ENCODE assay signal across 8 mouse cellular contexts in the genomic region with DNA sequence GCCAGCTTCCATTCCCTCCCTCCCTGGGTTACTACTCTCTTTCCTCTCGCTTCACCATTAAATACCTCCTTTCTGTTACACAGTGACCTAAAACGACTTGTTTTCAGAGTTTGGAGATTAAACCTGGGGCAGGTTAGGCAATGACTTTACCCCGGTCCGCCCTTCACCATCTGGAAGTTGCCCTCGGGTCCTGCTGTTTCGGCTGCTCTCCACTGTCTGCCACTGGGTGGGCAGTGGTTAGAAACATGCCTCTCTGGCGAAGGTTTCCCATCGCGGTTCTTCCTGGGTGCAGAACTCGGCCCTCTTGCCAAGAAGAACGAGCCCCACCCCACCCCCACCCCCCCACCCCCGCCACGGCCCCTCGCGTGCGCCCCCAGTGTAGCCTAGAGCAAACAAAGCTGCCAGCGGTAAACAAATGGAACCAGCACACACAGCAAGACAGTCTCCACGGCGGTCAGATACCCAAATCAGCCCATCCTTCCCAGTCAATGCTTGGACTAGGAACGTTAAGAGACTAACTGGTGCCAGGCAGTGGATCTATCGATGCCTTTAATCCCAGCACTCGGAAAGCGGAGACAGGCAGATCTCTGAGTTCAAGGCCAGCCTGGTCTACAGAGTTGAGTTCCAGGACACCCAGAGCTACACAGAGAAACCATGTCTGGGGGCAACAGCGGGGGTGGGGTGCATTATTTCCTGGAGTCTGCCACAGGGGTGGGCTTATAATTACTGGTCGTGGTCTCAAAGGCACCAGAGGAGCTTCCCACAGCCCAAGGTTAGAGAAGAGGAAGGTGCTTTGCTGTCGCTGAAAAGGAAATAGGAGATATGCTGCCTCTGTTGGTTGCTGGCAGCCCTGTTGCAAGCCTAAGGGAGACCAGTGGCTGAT. TPM values are rescaled to one million over a fixed set of nuclear protein-coding genes. Genes with fewer than 3 reads are reported as not detected.
DNase-seq lines count a peak whose midpoint lies in the region; ATAC-seq lines count a peak whose summit lies in the region.

No protein-coding gene starts in this region.

- H3K36me3 ChIP-seq in heart, embryonic 15.5 days, result no peaks in the 10 kb centered on the region
- H3K36me3 ChIP-seq in hindbrain, embryonic 13.5 days, result no peaks in the 10 kb centered on the region
- no peaks in the 10 kb centered on the region for H3K36me3 ChIP-seq in midbrain, embryonic 12.5 days

- 22% methylated on average over 26 of the region's 26 CpGs for WGBS in heart, embryonic 15.5 days
- WGBS in hindbrain, embryonic 13.5 days, result 24% methylated on average over 26 of the region's 26 CpGs
- 29% methylated on average over 25 of the region's 26 CpGs for WGBS in midbrain, embryonic 12.5 days

- peaks cover 41% of the 10 kb centered on the region for H3K4me1 ChIP-seq in heart, embryonic 15.5 days (replicated peaks)
- peaks cover 8% of the 10 kb centered on the region for H3K4me1 ChIP-seq in hindbrain, embryonic 13.5 days (replicated peaks)
- H3K4me1 ChIP-seq in midbrain, embryonic 12.5 days, result peaks cover 11% of the 10 kb centered on the region

- ATAC-seq in heart, embryonic 15.5 days (replicated peaks; ENCODE audit: insufficient number of reproducible peaks, insufficient read depth, low FRiP score, low read depth), result no peak
- ATAC-seq in hindbrain, embryonic 13.5 days (ENCODE audit: low FRiP score), result no peak
- ATAC-seq in midbrain, embryonic 12.5 days (ENCODE audit: low FRiP score, low read depth), result no peak

- no peak for DNase-seq in heart, postnatal 14 days
- peak; percentile 50 for DNase-seq in MEL-GATA-1-ER (ENCODE audit: extremely low read depth, low read depth)
- DNase-seq in right cerebral cortex, postnatal 4 days, result no peak
- no peak for DNase-seq in gastrocnemius, postnatal 14 days
- DNase-seq in left cerebral cortex, postnatal 4 days, result no peak

- 0 out of 2 replicates have a peak, but pooled peaks cover 2% of the 10 kb centered on the region for H3K27me3 ChIP-seq in heart, embryonic 15.5 days
- H3K27me3 ChIP-seq in hindbrain, embryonic 13.5 days, result peaks cover 14% of the 10 kb centered on the region; the same call in 1 of the 2 replicates
- peaks cover 26% of the 10 kb centered on the region for H3K27me3 ChIP-seq in midbrain, embryonic 12.5 days

- peak overlapping the region; percentile 48 for H3K9ac ChIP-seq in heart, embryonic 15.5 days
- peak overlapping the region; percentile 39; the same call in 1 of the 2 replicates for H3K9ac ChIP-seq in hindbrain, embryonic 13.5 days
- no peak overlapping the region for H3K9ac ChIP-seq in midbrain, embryonic 12.5 days (replicated peaks)

- intact Hi-C loops in heart, postnatal 14 days (cut with DNase I), result loop anchor here (5.0 to 10.0 kb wide), 2 partner anchors 130 to 242 kb away; partner anchors contain the start of genes Fam216a, Gpn3 and Tctn1
- intact Hi-C loops in gastrocnemius, postnatal 14 days (cut with DNase I; ENCODE audit: low total_unique reads), result loop anchor here (5.0 to 10.0 kb wide), 4 partner anchors 45 to 212 kb away; partner anchors contain the start of gene Tctn1
- intact Hi-C loops in left cerebral cortex, postnatal 4 days (cut with DNase I), result loop anchor here (5.0 kb wide), 1 partner anchor 210 kb away; no protein-coding TSS in a partner anchor

- peak overlapping the region; percentile 79 for H3K4me2 ChIP-seq in heart, embryonic 15.5 days
- H3K4me2 ChIP-seq in hindbrain, embryonic 13.5 days, result peak overlapping the region; percentile 59
- peak overlapping the region; percentile 61 for H3K4me2 ChIP-seq in midbrain, embryonic 12.5 days (replicated peaks)

- H3K9me3 ChIP-seq in heart, embryonic 15.5 days (replicated peaks), result no peaks in the 10 kb centered on the region
- no peaks in the 10 kb centered on the region for H3K9me3 ChIP-seq in hindbrain, embryonic 13.5 days
- no peaks in the 10 kb centered on the region for H3K9me3 ChIP-seq in midbrain, embryonic 12.5 days

- peak overlapping the region; percentile 43 for H3K4me3 ChIP-seq in heart, embryonic 15.5 days
- peak overlapping the region; percentile 35 for H3K4me3 ChIP-seq in hindbrain, embryonic 13.5 days
- H3K4me3 ChIP-seq in midbrain, embryonic 12.5 days, result peak overlapping the region; percentile 34

- H3K27ac ChIP-seq in heart, embryonic 15.5 days, result no peak overlapping the region
- H3K27ac ChIP-seq in hindbrain, embryonic 13.5 days, result no peak overlapping the region
- H3K27ac ChIP-seq in midbrain, embryonic 12.5 days (replicated peaks), result no peak overlapping the region

RNA-seq across cellular contexts. Expression of gene Ccdc63, which starts 8.2 kb away (rescaled TPM):
- polyA plus RNA-seq in heart, embryonic 15.5 days (2015; fragmentation: Nextera tagmentation; extraction: Ambion mirVana), result 0.16 and 0.42 TPM in 2 replicates
- total RNA-seq in heart, postnatal 14 days (2021), result not detected
- polyA plus RNA-seq in hindbrain, embryonic 13.5 days (2015; fragmentation: Nextera tagmentation; extraction: Ambion mirVana), result not detected in 2 replicates
- not detected in 2 replicates for polyA plus RNA-seq in midbrain, embryonic 12.5 days (2016; fragmentation: Nextera tagmentation; extraction: Ambion mirVana)
- total RNA-seq in gastrocnemius, postnatal 14 days (2021), result not detected
- 1 to 10 TPM in 1 of 2 experiments, not detected in 1; 1.2 TPM for total RNA-seq in left cerebral cortex, postnatal 4 days (2021)

RNA-seq across cellular contexts. Expression of gene Ppp1cc, which starts 25.7 kb away (rescaled TPM):
- polyA plus RNA-seq in heart, embryonic 15.5 days (2015; fragmentation: Nextera tagmentation; extraction: Ambion mirVana), result 198 and 233 TPM in 2 replicates
- total RNA-seq in heart, postnatal 14 days (2021), result 100 to 1,000 TPM; 121 to 152 TPM
- polyA plus RNA-seq in hindbrain, embryonic 13.5 days (2015; fragmentation: Nextera tagmentation; extraction: Ambion mirVana), result 204 and 206 TPM in 2 replicates
- polyA plus RNA-seq in midbrain, embryonic 12.5 days (2016; fragmentation: Nextera tagmentation; extraction: Ambion mirVana), result 323 and 332 TPM in 2 replicates
- total RNA-seq in gastrocnemius, postnatal 14 days (2021), result 100 to 1,000 TPM; 110 TPM
- 100 to 1,000 TPM; 212 to 227 TPM for total RNA-seq in left cerebral cortex, postnatal 4 days (2021)

RNA-seq across cellular contexts. Expression of gene Myl2, which starts 31.7 kb away (rescaled TPM):
- 7,334 and 9,932 TPM in 2 replicates for polyA plus RNA-seq in heart, embryonic 15.5 days (2015; fragmentation: Nextera tagmentation; extraction: Ambion mirVana)
- over 10,000 TPM; 16,479 to 17,190 TPM for total RNA-seq in heart, postnatal 14 days (2021)
- 3.7 and 7.3 TPM in 2 replicates for polyA plus RNA-seq in hindbrain, embryonic 13.5 days (2015; fragmentation: Nextera tagmentation; extraction: Ambion mirVana)
- 1.1 and 3.9 TPM in 2 replicates for polyA plus RNA-seq in midbrain, embryonic 12.5 days (2016; fragmentation: Nextera tagmentation; extraction: Ambion mirVana)
- total RNA-seq in gastrocnemius, postnatal 14 days (2021), result 1,000 to 10,000 TPM in 1 of 2 experiments, 100 to 1,000 TPM in 1; 675 to 1,272 TPM
- not detected for total RNA-seq in left cerebral cortex, postnatal 4 days (2021)

Comparison
In these comparisons a context has a peak if more than half of its experiments do, and no peak if none do; other contexts are left out.
1. RNA of gene Myl2, which starts 31.7 kb away (total RNA-seq): 16,479 to 17,190 TPM in heart, postnatal 14 days and 675 to 1,272 TPM in gastrocnemius, postnatal 14 days; not detected in left cerebral cortex, postnatal 4 days; every median in the first group is over 100 times any median in the second.
2. Peak in every context shown above with its lines, with median percentiles within 50 percentile points of each other: H3K4me2 ChIP-seq and H3K4me3 ChIP-seq.